ENCODE assay signal across 4 mouse cellular contexts in genomic region chr2:91792346-91792745, GRCm38 (mm10).
"Had no signal": no experiment of that assay in that cellular context is flagged by ENCODE, and none has a peak within 500 bp of the region (broad histone marks: within the 10 kb centered on the region; RNA-seq: fewer than 3 reads in every experiment).

No protein-coding gene starts in this region.

- DNase-seq: kidney, postnatal 4 days; liver; lung, postnatal 14 days; thymus, postnatal 14 days had no signal
